Mouse (Mus musculus): ENCODE measurements around the gene Lenep. TPM values are rescaled to one million over a fixed set of nuclear protein-coding genes. Genes with fewer than 3 reads are reported as not detected.

The Lenep gene
- polyA plus RNA-seq, 1 experiment from 2014 or later, result 0.15 TPM

Other genes with a start within 250 kb of the Lenep start
- 4.8 and 5.5 TPM in 2 replicates for gene Hcn3, start 242.6 kb downstream of the Lenep start, polyA plus RNA-seq (2016; fragmentation: Nextera tagmentation; extraction: Ambion mirVana)
- gene Clk2, start 238.0 kb downstream of the Lenep start, polyA plus RNA-seq (2016; fragmentation: Nextera tagmentation; extraction: Ambion mirVana), result 33.7 and 34.2 TPM in 2 replicates
- gene Scamp3, start 225.3 kb downstream of the Lenep start, polyA plus RNA-seq (2016; fragmentation: Nextera tagmentation; extraction: Ambion mirVana), result 100 and 103 TPM in 2 replicates
- gene Fam189b, start 219.7 kb downstream of the Lenep start, polyA plus RNA-seq (2016; fragmentation: Nextera tagmentation; extraction: Ambion mirVana), result 25.1 and 25.6 TPM in 2 replicates
- 34.2 and 34.7 TPM in 2 replicates for gene Gba, start 199.9 kb downstream of the Lenep start, polyA plus RNA-seq (2016; fragmentation: Nextera tagmentation; extraction: Ambion mirVana)
- gene Thbs3, start 187.6 kb downstream of the Lenep start, polyA plus RNA-seq (2016; fragmentation: Nextera tagmentation; extraction: Ambion mirVana), result 65.8 and 78.2 TPM in 2 replicates
- gene Mtx1, start 175.7 kb downstream of the Lenep start, polyA plus RNA-seq (2016; fragmentation: Nextera tagmentation; extraction: Ambion mirVana), result 227 and 242 TPM in 2 replicates
- gene Muc1, start 173.7 kb downstream of the Lenep start, polyA plus RNA-seq (2016; fragmentation: Nextera tagmentation; extraction: Ambion mirVana), result 1.7 and 1.8 TPM in 2 replicates
- 260 and 275 TPM in 2 replicates for gene Krtcap2, start 156.8 kb downstream of the Lenep start, polyA plus RNA-seq (2016; fragmentation: Nextera tagmentation; extraction: Ambion mirVana)
- 4.4 and 5.4 TPM in 2 replicates for gene Trim46, start 156.5 kb downstream of the Lenep start, polyA plus RNA-seq (2016; fragmentation: Nextera tagmentation; extraction: Ambion mirVana)
- 76.7 and 78.6 TPM in 2 replicates for gene Dpm3, start 143.4 kb downstream of the Lenep start, polyA plus RNA-seq (2016; fragmentation: Nextera tagmentation; extraction: Ambion mirVana)
- 25.1 and 26.0 TPM in 2 replicates for gene Slc50a1, start 132.2 kb downstream of the Lenep start, polyA plus RNA-seq (2016; fragmentation: Nextera tagmentation; extraction: Ambion mirVana)
- 12.9 and 13.2 TPM in 2 replicates for gene Efna1, start 121.7 kb downstream of the Lenep start, polyA plus RNA-seq (2016; fragmentation: Nextera tagmentation; extraction: Ambion mirVana)
- gene Efna3, start 79.8 kb downstream of the Lenep start, polyA plus RNA-seq (2016; fragmentation: Nextera tagmentation; extraction: Ambion mirVana), result 3.0 and 4.0 TPM in 2 replicates
- gene Efna4, start 64.8 kb downstream of the Lenep start, polyA plus RNA-seq (2016; fragmentation: Nextera tagmentation; extraction: Ambion mirVana), result 27.6 and 28.7 TPM in 2 replicates
- 32.1 and 39.5 TPM in 2 replicates for gene Adam15, start 52.8 kb downstream of the Lenep start, polyA plus RNA-seq (2016; fragmentation: Nextera tagmentation; extraction: Ambion mirVana)
- 0.06 and 0.16 TPM in 2 replicates for gene Dcst2, start 40.8 kb downstream of the Lenep start, polyA plus RNA-seq (2016; fragmentation: Nextera tagmentation; extraction: Ambion mirVana)
- 0.23 TPM in 1 of 2 replicates, not detected in the other for gene Dcst1, start 37.5 kb downstream of the Lenep start, polyA plus RNA-seq (2016; fragmentation: Nextera tagmentation; extraction: Ambion mirVana)
- 0.65 and 0.69 TPM in 2 replicates for gene Zbtb7b, start 8.0 kb downstream of the Lenep start, polyA plus RNA-seq (2016; fragmentation: Nextera tagmentation; extraction: Ambion mirVana)
- gene Flad1, start 9.1 kb upstream of the Lenep start, polyA plus RNA-seq (2016; fragmentation: Nextera tagmentation; extraction: Ambion mirVana), result 27.0 and 29.8 TPM in 2 replicates
- gene Cks1b, start 15.6 kb upstream of the Lenep start, polyA plus RNA-seq (2016; fragmentation: Nextera tagmentation; extraction: Ambion mirVana), result 681 and 720 TPM in 2 replicates
- gene Shc1, start 15.7 kb upstream of the Lenep start, polyA plus RNA-seq (2016; fragmentation: Nextera tagmentation; extraction: Ambion mirVana), result 49.4 and 53.2 TPM in 2 replicates
- gene Pygo2, start 27.4 kb upstream of the Lenep start, polyA plus RNA-seq (2016; fragmentation: Nextera tagmentation; extraction: Ambion mirVana), result 34.9 and 40.9 TPM in 2 replicates
- gene Pbxip1, start 33.9 kb upstream of the Lenep start, polyA plus RNA-seq (2016; fragmentation: Nextera tagmentation; extraction: Ambion mirVana), result 16.4 and 16.6 TPM in 2 replicates
- 72.0 and 75.3 TPM in 2 replicates for gene Pmvk, start 51.7 kb upstream of the Lenep start, polyA plus RNA-seq (2016; fragmentation: Nextera tagmentation; extraction: Ambion mirVana)
- 0.81 and 0.92 TPM in 2 replicates for gene Kcnn3, start 117.4 kb upstream of the Lenep start, polyA plus RNA-seq (2016; fragmentation: Nextera tagmentation; extraction: Ambion mirVana)